Mouse (Mus musculus): ENCODE results near the gene C330007P06Rik.

- TF ChIP-seq CTCF (conservative IDR thresholded peaks at IDR 0.05 in 1 of 2, IDR thresholded peaks at IDR 0.05 in 1 of 2; ENCODE audit: low read depth in 2 of 2, low read length in 2 of 2) (no peak), MAFK (IDR thresholded peaks at IDR 0.05; ENCODE audit: insufficient replicate concordance, low read length) (no peak), POLR2A (IDR thresholded peaks at IDR 0.05; ENCODE audit: low read depth, low read length) (no peak), ZKSCAN1 (IDR thresholded peaks at IDR 0.05; ENCODE audit: borderline replicate concordance, low read depth, low read length) (no peak), TBP (conservative IDR thresholded peaks at IDR 0.05; ENCODE audit: low read depth, low read length) (no peak), JUN (IDR thresholded peaks at IDR 0.05; ENCODE audit: insufficient read depth, low read depth, low read length) (no peak), E2F4 (IDR thresholded peaks at IDR 0.05; ENCODE audit: insufficient replicate concordance, low read depth, low read length) (no peak), EP300 (IDR thresholded peaks at IDR 0.05; ENCODE audit: low read length) (no peak), KAT2A (IDR thresholded peaks at IDR 0.05; ENCODE audit: insufficient replicate concordance, low read length) (no peak), CHD1 (IDR thresholded peaks at IDR 0.05; ENCODE audit: low read depth, low read length) (no peak), MYC (IDR thresholded peaks at IDR 0.05; ENCODE audit: low read depth, low read length) (no peak), SMC3 (IDR thresholded peaks at IDR 0.05; ENCODE audit: low read depth, low read length) (no peak), UBTF (IDR thresholded peaks at IDR 0.05; ENCODE audit: low read depth, low read length) (no peak), MAX (IDR thresholded peaks at IDR 0.05; ENCODE audit: low read length) (no peak)
Measured at GRCm38 (mm10) chrX:36841698-36842097, 32.2 kb downstream of the C330007P06Rik start.

Data from CH12.LX (cell line).